Mouse (Mus musculus): Measurements from ENCODE around the gene Sh2b3.
"Not testable (repeated sequence)": the region's sequence is repeated elsewhere in the genome, so short reads cannot be mapped to it uniquely, and the experiment has no call there.

Sh2b3 gene

GRCm38 (mm10) chr5:121837441-121838340 lies at the start of gene Sh2b3:
Gene Sh2b3 (minus strand): TSS chr5:121837646.
- peak; percentile 57 for DNase-seq

GRCm38 (mm10) chr5:121883356-121883755 lies 45.9 kb upstream of the Sh2b3 start:
- no peak for DNase-seq

- peak; percentile 27 for DNase-seq
Measured at GRCm38 (mm10) chr5:121879211-121879610, 41.8 kb upstream of the Sh2b3 start.

- DNase-seq, result no peak
Measured at GRCm38 (mm10) chr5:121878703-121879102, 41.3 kb upstream of the Sh2b3 start.

- no peak for DNase-seq
Measured at GRCm38 (mm10) chr5:121876901-121877300, 39.5 kb upstream of the Sh2b3 start.

GRCm38 (mm10) chr5:121875041-121875440 lies 37.6 kb upstream of the Sh2b3 start:
- DNase-seq, result no peak

- DNase-seq, result peak; percentile 76
Measured at GRCm38 (mm10) chr5:121872158-121872557, 34.7 kb upstream of the Sh2b3 start.

- no peak for DNase-seq
Measured at GRCm38 (mm10) chr5:121871515-121872030, 34.1 kb upstream of the Sh2b3 start.

GRCm38 (mm10) chr5:121870832-121871231 lies 33.4 kb upstream of the Sh2b3 start:
- no peak for DNase-seq

- DNase-seq, result no peak
Measured at GRCm38 (mm10) chr5:121867963-121868362, 30.5 kb upstream of the Sh2b3 start.

- no peak for DNase-seq
Measured at GRCm38 (mm10) chr5:121864330-121864729, 26.9 kb upstream of the Sh2b3 start.

- DNase-seq, result no peak
Measured at GRCm38 (mm10) chr5:121861964-121862363, 24.5 kb upstream of the Sh2b3 start.

- no peak for DNase-seq
Measured at GRCm38 (mm10) chr5:121858427-121858826, 21.0 kb upstream of the Sh2b3 start.

GRCm38 (mm10) chr5:121856740-121857139 lies 19.3 kb upstream of the Sh2b3 start:
- no peak for DNase-seq

GRCm38 (mm10) chr5:121854768-121855167 lies 17.3 kb upstream of the Sh2b3 start:
- DNase-seq, result no peak

- DNase-seq, result no peak
Measured at GRCm38 (mm10) chr5:121853368-121854051, 16.1 kb upstream of the Sh2b3 start.

- no peak for DNase-seq
Measured at GRCm38 (mm10) chr5:121849478-121850349, 12.3 kb upstream of the Sh2b3 start.

GRCm38 (mm10) chr5:121848743-121849142 lies 11.3 kb upstream of the Sh2b3 start, which contains the start of gene Pheta1:
Gene Pheta1 (plus strand): TSS chr5:121848984.
- peak; percentile 90 for DNase-seq

GRCm38 (mm10) chr5:121848035-121848519 lies 10.6 kb upstream of the Sh2b3 start:
- DNase-seq, result peak; percentile 49

- not testable (repeated sequence) for DNase-seq
Measured at GRCm38 (mm10) chr5:121847269-121847668, 9.8 kb upstream of the Sh2b3 start.

- DNase-seq, result no peak
Measured at GRCm38 (mm10) chr5:121846322-121846721, 8.9 kb upstream of the Sh2b3 start.

- DNase-seq, result no peak
Measured at GRCm38 (mm10) chr5:121845361-121845760, 7.9 kb upstream of the Sh2b3 start.

Measured in right cerebral cortex, postnatal 25 days (tissue).